8 mouse cellular contexts compared by ENCODE assay signal in the genomic region with DNA sequence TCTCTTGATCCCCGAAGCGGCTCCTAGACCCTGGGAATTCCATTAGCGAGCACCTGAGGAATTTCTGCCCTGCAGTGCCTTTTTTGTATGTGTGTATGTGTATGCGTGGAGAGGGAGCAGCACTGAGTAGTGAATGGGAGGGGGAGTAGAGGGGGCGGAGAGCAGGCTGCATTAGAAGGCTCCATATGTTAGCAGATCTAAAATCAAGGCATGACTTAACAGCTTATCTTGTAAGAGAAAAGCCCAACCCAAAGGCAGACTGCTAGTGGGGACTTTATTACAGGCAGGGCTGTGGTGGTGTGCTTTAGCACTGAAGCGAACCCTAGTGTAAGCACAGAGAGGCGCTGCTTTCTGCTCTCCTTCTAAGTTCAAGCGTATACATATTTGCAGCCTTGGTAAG. TPM values are rescaled to one million over a fixed set of nuclear protein-coding genes. Genes with fewer than 3 reads are reported as not detected.
DNase-seq lines count a peak whose midpoint lies in the region; ATAC-seq lines count a peak whose summit lies in the region.

No protein-coding gene starts in this region.

- ATAC-seq in forebrain, embryonic 16.5 days, result peak; percentile 60
- peak; percentile 10; the same call in 1 of the 2 replicates for ATAC-seq in neural tube, embryonic 14.5 days (ENCODE audit: low read depth)
- no peak for ATAC-seq in megakaryocyte-erythroid progenitor cell, adult 5-6 weeks (replicated peaks; ENCODE audit: low FRiP score, low TSS enrichment, poor library complexity, severe bottlenecking)

- peak; percentile 16 for DNase-seq in gastrocnemius, postnatal 14 days
- no peak for DNase-seq in gastrocnemius, adult 18-20 months (ENCODE audit: low spot score)
- peak; percentile 47 for DNase-seq in ZHBTc4 (ENCODE audit: low read depth, low spot score)
- peak; percentile 86 for DNase-seq in layer of hippocampus, adult 9-11 months
- no peak for DNase-seq in c-Kit-positive CD71-positive TER-119-positive erythroid progenitor cells, embryonic 14.5 days (ENCODE audit: low spot score)

- H3K4me3 ChIP-seq in forebrain, embryonic 16.5 days (replicated peaks; ENCODE audit: low read length), result peak overlapping the region; percentile 45
- H3K4me3 ChIP-seq in neural tube, embryonic 14.5 days (ENCODE audit: low read depth, low read length), result peak overlapping the region; percentile 13

- no peaks in the 10 kb centered on the region for H3K27me3 ChIP-seq in forebrain, embryonic 16.5 days (replicated peaks; ENCODE audit: control insufficient read depth, insufficient read depth, low read length)
- no peaks in the 10 kb centered on the region for H3K27me3 ChIP-seq in neural tube, embryonic 14.5 days (ENCODE audit: control insufficient read depth, insufficient read depth, low read length)

- intact Hi-C loops in gastrocnemius, postnatal 14 days (cut with DNase I; ENCODE audit: low total_unique reads), result loop anchor here (10.0 kb wide), 1 partner anchor 140 kb away; no protein-coding TSS in a partner anchor

- H3K27ac ChIP-seq in forebrain, embryonic 16.5 days (ENCODE audit: low read length), result peak overlapping the region; percentile 76
- peak overlapping the region; percentile 48 for H3K27ac ChIP-seq in neural tube, embryonic 14.5 days (ENCODE audit: low read depth, low read length)

- 3% methylated on average over 8 of the region's 8 CpGs for WGBS in forebrain, embryonic 16.5 days
- WGBS in neural tube, embryonic 14.5 days, result 6% methylated on average over 8 of the region's 8 CpGs

- no peaks in the 10 kb centered on the region for H3K36me3 ChIP-seq in forebrain, embryonic 16.5 days (ENCODE audit: control insufficient read depth, insufficient read depth)
- no peaks in the 10 kb centered on the region for H3K36me3 ChIP-seq in neural tube, embryonic 14.5 days (ENCODE audit: control insufficient read depth, insufficient read depth, low read length)

- H3K4me2 ChIP-seq in forebrain, embryonic 16.5 days (ENCODE audit: low read length), result peak overlapping the region; percentile 50
- peak overlapping the region; percentile 49 for H3K4me2 ChIP-seq in neural tube, embryonic 14.5 days (ENCODE audit: low read depth, low read length)

- H3K4me1 ChIP-seq in forebrain, embryonic 16.5 days (replicated peaks; ENCODE audit: control insufficient read depth, insufficient read depth, low read length), result peaks cover 38% of the 10 kb centered on the region
- H3K4me1 ChIP-seq in neural tube, embryonic 14.5 days (ENCODE audit: control insufficient read depth, insufficient read depth, low read length), result peaks cover 15% of the 10 kb centered on the region

- H3K9me3 ChIP-seq in forebrain, embryonic 16.5 days (ENCODE audit: control insufficient read depth, low read length), result no peaks in the 10 kb centered on the region
- H3K9me3 ChIP-seq in neural tube, embryonic 14.5 days (ENCODE audit: control insufficient read depth, low read length), result no peaks in the 10 kb centered on the region

- peak overlapping the region; percentile 36 for H3K9ac ChIP-seq in forebrain, embryonic 16.5 days (replicated peaks; ENCODE audit: low read depth, low read length)
- H3K9ac ChIP-seq in neural tube, embryonic 14.5 days (replicated peaks; ENCODE audit: low read depth, low read length), result no peak overlapping the region; the same call in 1 of the 2 replicates

RNA-seq across cellular contexts. Expression of gene Cdon, which starts 3.7 kb away (rescaled TPM):
- total RNA-seq in gastrocnemius, postnatal 14 days (2021), result 10 to 100 TPM; 17.7 to 21.7 TPM
- 10 to 100 TPM in 1 of 2 experiments, 1 to 10 TPM in 1; 9.5 to 10.4 TPM for total RNA-seq in gastrocnemius, adult 18-20 months (2021)
- polyA plus RNA-seq in forebrain, embryonic 16.5 days (2015; fragmentation: Nextera tagmentation; extraction: Ambion mirVana), result 11.9 and 12.3 TPM in 2 replicates
- polyA plus RNA-seq in neural tube, embryonic 14.5 days (2014; fragmentation: Nextera tagmentation; extraction: Ambion mirVana), result 3.4 and 4.6 TPM in 2 replicates
- 1.8 TPM in 1 of 2 replicates, not detected in the other for total RNA-seq in megakaryocyte-erythroid progenitor cell, adult 5-6 weeks (2014; fragmentation: Nextera tagmentation)
- total RNA-seq in megakaryocyte-erythroid progenitor cell, adult 5-6 weeks (2017), result 3.0 and 9.2 TPM in 2 replicates

Comparison
In these comparisons a context has a peak if more than half of its experiments do, and no peak if none do; other contexts are left out.
1. DNase-seq: peak in gastrocnemius, postnatal 14 days (single experiment), ZHBTc4 (single experiment) and layer of hippocampus, adult 9-11 months (single experiment); none in gastrocnemius, adult 18-20 months (single experiment) and c-Kit-positive CD71-positive TER-119-positive erythroid progenitor cells, embryonic 14.5 days (single experiment).